Mouse (Mus musculus): ENCODE measurements around the gene Kcna3.
A peak's percentile ranks its signal among the peaks of the same experiment; 100 is the strongest.

Gene Kcna3

GRCm38 (mm10) chr3:107065510-107066095, 29.6 kb downstream of the Kcna3 start:
- no peak for DNase-seq (ENCODE audit: low read depth)

GRCm38 (mm10) chr3:107066165-107066850, 30.3 kb downstream of the Kcna3 start:
- DNase-seq (ENCODE audit: low read depth), result no peak

GRCm38 (mm10) chr3:107067245-107067644, 31.3 kb downstream of the Kcna3 start:
- peak; percentile 13 for DNase-seq (ENCODE audit: low read depth)

- peak; percentile 38 for DNase-seq (ENCODE audit: low read depth)
Measured at GRCm38 (mm10) chr3:107073863-107074262, 37.9 kb downstream of the Kcna3 start.

- no peak for DNase-seq (ENCODE audit: low read depth)
Measured at GRCm38 (mm10) chr3:107075705-107076104, 39.7 kb downstream of the Kcna3 start.

- no peak for DNase-seq (ENCODE audit: low read depth)
Measured at GRCm38 (mm10) chr3:107076658-107077057, 40.7 kb downstream of the Kcna3 start.

GRCm38 (mm10) chr3:107077101-107077500, 41.1 kb downstream of the Kcna3 start:
- no peak for DNase-seq (ENCODE audit: low read depth)

GRCm38 (mm10) chr3:107080803-107081202, 44.8 kb downstream of the Kcna3 start:
- peak; percentile 89 for DNase-seq (ENCODE audit: low read depth)

- DNase-seq (ENCODE audit: low read depth), result peak; percentile 89
Measured at GRCm38 (mm10) chr3:107081227-107081626, 45.3 kb downstream of the Kcna3 start.

- DNase-seq (ENCODE audit: low read depth), result peak; percentile 55
Measured at GRCm38 (mm10) chr3:107084586-107084985, 48.6 kb downstream of the Kcna3 start.

GRCm38 (mm10) chr3:107087410-107087809, 51.4 kb downstream of the Kcna3 start:
- peak; percentile 35 for DNase-seq (ENCODE audit: low read depth)

Data from 416B (cell line).